10 mouse cellular contexts compared by ENCODE assay signal in genomic region chr4:33552856-33553255, GRCm38 (mm10).
DNase-seq lines count a peak whose midpoint lies in the region; ATAC-seq and TF ChIP-seq lines count a peak whose summit lies in the region.
"Had no signal": no experiment of that assay in that cellular context is flagged by ENCODE, and none has a peak within 500 bp of the region (broad histone marks: within the 10 kb centered on the region; RNA-seq: fewer than 3 reads in every experiment).

No protein-coding gene starts in this region.

- H3K27me3 ChIP-seq in hindbrain, embryonic 15.5 days, result no peaks in the 10 kb centered on the region
- peaks cover 2% of the 10 kb centered on the region; the same call in 1 of the 2 replicates for H3K27me3 ChIP-seq in hindbrain, embryonic 16.5 days (replicated peaks; ENCODE audit: control insufficient read depth, insufficient read depth, low read length)
- H3K27me3 ChIP-seq in limb, embryonic 14.5 days (ENCODE audit: control insufficient read depth, insufficient read depth, low read length), result no peaks in the 10 kb centered on the region

- no peaks in the 10 kb centered on the region for H3K36me3 ChIP-seq in hindbrain, embryonic 15.5 days
- H3K36me3 ChIP-seq in hindbrain, embryonic 16.5 days (ENCODE audit: control insufficient read depth, insufficient read depth, low read length), result no peaks in the 10 kb centered on the region
- H3K36me3 ChIP-seq in limb, embryonic 14.5 days (ENCODE audit: control insufficient read depth, insufficient read depth, low read length), result no peaks in the 10 kb centered on the region

- H3K4me1 ChIP-seq in hindbrain, embryonic 15.5 days (replicated peaks), result peaks cover 22% of the 10 kb centered on the region
- H3K4me1 ChIP-seq in hindbrain, embryonic 16.5 days (ENCODE audit: control insufficient read depth, insufficient read depth, low read depth, low read length), result peaks cover 16% of the 10 kb centered on the region
- H3K4me1 ChIP-seq in limb, embryonic 14.5 days (ENCODE audit: control insufficient read depth, insufficient read depth, low read length), result peaks cover 10% of the 10 kb centered on the region; the same call in 1 of the 2 replicates

- H3K9ac ChIP-seq in hindbrain, embryonic 15.5 days, result no peak overlapping the region
- H3K9ac ChIP-seq in hindbrain, embryonic 16.5 days (ENCODE audit: low read depth, low read length), result no peak overlapping the region
- no peak overlapping the region for H3K9ac ChIP-seq in limb, embryonic 14.5 days (ENCODE audit: low read depth, low read length, severe bottlenecking)

- H3K9me3 ChIP-seq in hindbrain, embryonic 15.5 days, result no peaks in the 10 kb centered on the region
- no peaks in the 10 kb centered on the region; the same call in 1 of the 2 replicates for H3K9me3 ChIP-seq in hindbrain, embryonic 16.5 days (ENCODE audit: control insufficient read depth, low read length)
- H3K9me3 ChIP-seq in limb, embryonic 14.5 days (ENCODE audit: control insufficient read depth, low read length), result no peaks in the 10 kb centered on the region

- TF ChIP-seq POLR2A in limb, embryonic 14.5 days (IDR thresholded peaks at IDR 0.05; ENCODE audit: borderline replicate concordance, extremely low read depth, insufficient read depth, insufficient read length), result no peak

- 0 out of 2 replicates have a peak, but pooled peaks have one; percentile 19 for ATAC-seq in hindbrain, embryonic 15.5 days (ENCODE audit: low FRiP score, low read depth)
- ATAC-seq in hindbrain, embryonic 16.5 days, result no peak
- peak; percentile 45; the same call in 1 of the 2 replicates for ATAC-seq in limb, embryonic 14.5 days (ENCODE audit: low FRiP score, low read depth)

- H3K27ac ChIP-seq in hindbrain, embryonic 15.5 days (replicated peaks), result no peak overlapping the region
- no peak overlapping the region for H3K27ac ChIP-seq in hindbrain, embryonic 16.5 days (ENCODE audit: low read depth, low read length)
- H3K27ac ChIP-seq in limb, embryonic 14.5 days (replicated peaks; ENCODE audit: low read depth, low read length), result no peak overlapping the region

- H3K4me3 ChIP-seq in hindbrain, embryonic 15.5 days, result no peak overlapping the region
- no peak overlapping the region for H3K4me3 ChIP-seq in hindbrain, embryonic 16.5 days (ENCODE audit: low read length)
- H3K4me3 ChIP-seq in limb, embryonic 14.5 days (replicated peaks; ENCODE audit: low read length), result no peak overlapping the region

- peak; percentile 12 for DNase-seq in ovary, postnatal 14 days (ENCODE audit: low spot score)
- DNase-seq in ovary, adult 18-20 months (ENCODE audit: low spot score), result no peak
- peak; percentile 58 to 66 for DNase-seq in cerebellum, postnatal 10 days
- peak; percentile 79 for DNase-seq in limb, embryonic 14.5 days (ENCODE audit: low spot score)
- DNase-seq in layer of hippocampus, adult 11-12 months (ENCODE audit: low spot score), result no peak
- DNase-seq: embryo, embryonic 11 days; liver; spleen, adult 18-20 months had no signal

- no peak overlapping the region for H3K4me2 ChIP-seq in hindbrain, embryonic 15.5 days
- H3K4me2 ChIP-seq in hindbrain, embryonic 16.5 days (ENCODE audit: low read length), result no peak overlapping the region
- peak overlapping the region; percentile 22; the same call in 1 of the 2 replicates for H3K4me2 ChIP-seq in limb, embryonic 14.5 days (replicated peaks; ENCODE audit: low read depth, low read length, severe bottlenecking)

- WGBS in hindbrain, embryonic 15.5 days, result 46% methylated on average over 9 of the region's 9 CpGs
- 45% methylated on average over 9 of the region's 9 CpGs for WGBS in hindbrain, embryonic 16.5 days
- WGBS in limb, embryonic 14.5 days, result 35% methylated on average over 9 of the region's 9 CpGs

Comparison
In these comparisons a context has a peak if more than half of its experiments do, and no peak if none do; other contexts are left out.
1. DNase-seq: peak in ovary, postnatal 14 days (single experiment), cerebellum, postnatal 10 days (2 of 2) and limb, embryonic 14.5 days (single experiment); none in ovary, adult 18-20 months (single experiment) and layer of hippocampus, adult 11-12 months (single experiment).